Mouse (Mus musculus) embryo, embryonic 11 days (tissue): ENCODE measurements around the gene Plcb3.

ENCODE experiments used
- DNase-seq: peaks from one replicate; pipeline ENCODE4 v3.0.0-alpha.2; 2015

The Plcb3 gene

DNA sequence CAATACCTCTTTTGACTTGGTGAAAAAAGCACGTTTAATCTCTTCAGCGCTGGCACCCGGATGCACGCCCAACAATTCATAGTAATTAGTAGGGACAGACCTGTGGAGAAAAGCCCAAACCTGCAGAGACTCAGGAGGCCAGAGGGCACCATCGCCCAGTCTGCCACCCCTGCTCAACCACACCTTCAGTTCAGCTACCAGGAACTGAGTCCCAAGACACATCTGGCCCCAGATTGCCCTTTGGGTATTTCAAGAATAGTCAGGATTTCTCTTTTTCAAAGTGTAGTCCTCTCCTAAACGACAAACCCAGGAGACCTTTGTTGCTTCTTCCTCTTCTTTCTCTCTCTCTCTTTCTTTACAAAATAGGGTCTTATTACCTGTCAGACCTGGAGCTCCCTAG, 14.4 kb upstream of the Plcb3 start:
- DNase-seq: no peak

- no peak for DNase-seq
Observed at GRCm38 (mm10) chr19:6989251-6989650, 13.0 kb upstream of the Plcb3 start.

GRCm38 (mm10) chr19:6987904-6988285, 11.6 kb upstream of the Plcb3 start:
- no peak for DNase-seq

GRCm38 (mm10) chr19:6987061-6987903, 11.0 kb upstream of the Plcb3 start, which contains the start of gene Vegfb:
Gene Vegfb, minus strand, starts transcription at chr19:6987651.
- peak; percentile 79 for DNase-seq

DNA sequence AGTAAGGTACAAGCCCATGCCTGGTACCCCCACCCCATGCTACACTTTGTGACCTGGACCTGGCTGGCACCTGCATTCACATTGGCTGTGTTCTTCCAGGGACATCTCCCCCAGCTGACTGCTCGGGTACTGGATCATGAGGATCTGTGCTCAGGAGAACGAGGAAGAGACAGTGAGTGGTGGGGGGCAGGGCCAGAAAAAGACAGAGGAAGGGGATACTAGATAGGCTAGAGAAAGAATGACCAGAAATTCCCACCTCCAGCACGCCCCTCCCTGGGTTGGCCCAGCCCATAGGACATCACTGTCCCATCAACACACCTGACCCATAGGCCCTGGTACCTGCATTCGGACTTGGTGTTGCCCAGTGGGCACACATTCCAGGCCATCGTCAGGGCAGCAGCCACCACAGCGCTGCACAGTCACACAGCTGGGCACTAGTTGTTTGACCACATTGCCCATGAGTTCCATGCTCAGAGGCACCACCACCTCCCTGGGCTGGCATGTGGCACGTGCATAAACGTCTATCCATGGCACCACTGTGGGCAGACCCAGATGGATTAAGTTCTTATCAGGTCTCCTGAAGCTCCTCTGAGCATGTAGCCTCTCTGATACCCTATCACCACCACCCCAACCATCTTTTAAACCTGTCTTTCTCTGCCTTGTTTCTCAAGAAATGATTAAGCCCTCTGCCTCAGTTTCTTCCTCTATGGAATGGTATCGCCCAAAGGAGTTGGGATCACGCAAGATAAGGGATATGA, 9.9 kb upstream of the Plcb3 start:
- no peak for DNase-seq

- DNase-seq: no peak
Observed at GRCm38 (mm10) chr19:6985300-6985699, 9.0 kb upstream of the Plcb3 start.

- DNase-seq: no peak
Observed at GRCm38 (mm10) chr19:6983621-6984020, 7.4 kb upstream of the Plcb3 start.

GRCm38 (mm10) chr19:6981465-6981864, 5.2 kb upstream of the Plcb3 start:
- DNase-seq: no peak

GRCm38 (mm10) chr19:6980381-6981093, 4.3 kb upstream of the Plcb3 start, which contains the start of gene Fkbp2:
Gene Fkbp2, minus strand, starts transcription at chr19:6980501.
- DNase-seq: peak; percentile 99

DNA sequence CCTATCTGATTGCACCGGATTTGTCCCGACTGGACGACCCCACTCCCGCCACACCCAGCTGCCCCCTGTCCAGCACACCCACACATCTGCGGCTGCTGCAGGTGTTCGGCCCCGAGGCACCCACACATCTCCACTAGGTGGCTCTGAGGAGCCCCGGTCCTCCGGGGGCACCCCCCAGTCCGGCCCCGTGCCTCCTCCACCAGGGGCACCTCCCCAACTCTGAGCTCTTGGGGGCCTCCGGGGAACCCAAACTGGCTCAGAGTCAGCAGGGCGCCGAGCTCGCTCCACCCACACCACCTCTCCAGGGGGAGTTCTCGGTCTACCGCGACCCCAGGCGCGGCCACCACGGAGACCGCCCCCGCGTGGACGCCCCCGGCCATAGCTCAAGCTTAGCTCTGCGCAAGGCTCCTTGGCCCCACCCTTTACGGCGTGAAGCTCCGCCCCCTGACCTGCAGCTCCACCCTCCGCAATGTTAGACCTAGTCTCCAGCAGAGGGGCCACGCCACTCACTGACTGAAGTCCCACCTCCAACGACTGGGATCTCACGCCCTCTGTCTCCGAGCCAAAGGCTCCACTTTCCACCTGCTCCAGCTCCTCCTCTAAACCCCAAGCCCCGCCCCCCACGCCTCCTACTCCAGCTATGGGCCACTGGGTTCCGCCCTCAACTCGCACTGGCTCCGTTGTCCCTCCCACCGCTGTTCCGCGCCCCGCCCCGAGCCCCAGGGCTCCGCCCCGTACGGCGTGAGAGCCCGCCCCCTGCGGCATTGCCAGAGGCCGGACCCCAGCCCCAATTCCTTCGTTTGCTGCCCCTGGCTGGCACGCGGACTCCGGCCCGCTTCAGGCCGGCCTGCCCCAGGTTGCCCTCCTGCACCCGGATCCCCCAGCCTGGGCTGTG, 3.5 kb upstream of the Plcb3 start:
- peak; percentile 99 for DNase-seq

DNA sequence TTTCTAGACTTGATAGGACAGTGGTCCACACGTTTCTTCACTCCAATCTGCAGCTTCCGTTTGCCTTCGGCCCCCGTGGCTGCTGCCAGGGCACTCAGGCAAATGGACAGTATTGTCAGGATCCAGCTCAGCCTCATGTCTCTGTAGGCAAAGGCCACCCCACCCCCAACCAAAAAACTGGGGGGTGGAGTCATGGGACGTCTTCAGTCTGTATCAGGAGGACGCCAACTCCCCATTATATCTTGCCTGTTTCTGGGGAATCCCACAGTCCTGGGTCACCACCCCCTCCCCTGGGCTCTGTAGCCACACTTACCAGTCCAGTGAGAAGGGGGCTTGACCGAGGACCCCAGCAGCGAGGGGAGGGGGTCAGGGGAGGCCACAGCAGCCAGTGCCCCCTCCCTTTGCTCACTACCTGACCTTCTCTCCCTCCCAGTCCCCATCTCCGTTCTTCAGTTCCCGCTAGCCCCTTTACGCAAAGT, 2.8 kb upstream of the Plcb3 start:
- peak; percentile 46 for DNase-seq

- DNase-seq: no peak
Observed at GRCm38 (mm10) chr19:6978639-6978974, 2.3 kb upstream of the Plcb3 start.

DNA sequence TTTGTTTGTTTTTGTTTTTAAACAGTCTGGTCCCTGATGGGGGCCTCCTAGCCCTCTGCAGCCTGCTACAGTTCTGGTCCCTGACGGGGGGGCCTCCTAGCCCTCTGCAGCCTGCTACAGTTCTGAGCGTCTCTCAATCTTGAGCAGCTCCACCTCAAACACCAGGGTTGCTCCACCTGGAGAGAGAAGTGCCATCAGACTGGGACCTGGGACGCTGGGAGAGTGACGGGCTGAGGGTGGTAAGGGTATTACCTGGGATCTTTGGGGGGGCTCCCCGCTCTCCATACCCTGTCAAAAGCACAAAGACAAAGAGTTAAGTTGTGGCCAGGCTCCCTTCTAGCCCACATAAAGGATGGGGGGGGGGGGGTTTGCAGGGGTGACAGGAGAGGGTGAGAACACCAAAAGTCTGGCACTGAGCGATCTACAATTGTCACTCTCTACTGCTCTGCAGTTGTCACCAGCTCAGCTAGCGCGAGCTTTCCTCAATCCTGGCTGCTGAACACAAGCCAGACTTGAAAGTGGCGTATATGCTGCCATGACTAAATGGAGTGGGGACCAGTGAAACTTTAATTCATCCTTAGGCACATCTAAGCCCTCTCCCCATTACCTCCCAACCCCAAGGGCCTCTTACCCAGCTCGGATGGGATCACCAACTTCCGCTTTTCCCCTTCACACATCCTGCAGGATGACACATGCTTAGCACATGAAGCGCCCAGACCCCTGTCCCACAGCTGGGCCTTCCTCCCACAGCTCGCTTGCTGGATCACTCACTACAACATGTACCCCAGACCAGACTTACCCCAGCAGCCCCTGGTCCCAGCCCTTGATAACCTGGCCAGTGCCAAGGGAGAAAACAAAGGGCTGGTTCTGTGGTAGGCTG, 1.7 kb upstream of the Plcb3 start:
- DNase-seq: no peak

DNA sequence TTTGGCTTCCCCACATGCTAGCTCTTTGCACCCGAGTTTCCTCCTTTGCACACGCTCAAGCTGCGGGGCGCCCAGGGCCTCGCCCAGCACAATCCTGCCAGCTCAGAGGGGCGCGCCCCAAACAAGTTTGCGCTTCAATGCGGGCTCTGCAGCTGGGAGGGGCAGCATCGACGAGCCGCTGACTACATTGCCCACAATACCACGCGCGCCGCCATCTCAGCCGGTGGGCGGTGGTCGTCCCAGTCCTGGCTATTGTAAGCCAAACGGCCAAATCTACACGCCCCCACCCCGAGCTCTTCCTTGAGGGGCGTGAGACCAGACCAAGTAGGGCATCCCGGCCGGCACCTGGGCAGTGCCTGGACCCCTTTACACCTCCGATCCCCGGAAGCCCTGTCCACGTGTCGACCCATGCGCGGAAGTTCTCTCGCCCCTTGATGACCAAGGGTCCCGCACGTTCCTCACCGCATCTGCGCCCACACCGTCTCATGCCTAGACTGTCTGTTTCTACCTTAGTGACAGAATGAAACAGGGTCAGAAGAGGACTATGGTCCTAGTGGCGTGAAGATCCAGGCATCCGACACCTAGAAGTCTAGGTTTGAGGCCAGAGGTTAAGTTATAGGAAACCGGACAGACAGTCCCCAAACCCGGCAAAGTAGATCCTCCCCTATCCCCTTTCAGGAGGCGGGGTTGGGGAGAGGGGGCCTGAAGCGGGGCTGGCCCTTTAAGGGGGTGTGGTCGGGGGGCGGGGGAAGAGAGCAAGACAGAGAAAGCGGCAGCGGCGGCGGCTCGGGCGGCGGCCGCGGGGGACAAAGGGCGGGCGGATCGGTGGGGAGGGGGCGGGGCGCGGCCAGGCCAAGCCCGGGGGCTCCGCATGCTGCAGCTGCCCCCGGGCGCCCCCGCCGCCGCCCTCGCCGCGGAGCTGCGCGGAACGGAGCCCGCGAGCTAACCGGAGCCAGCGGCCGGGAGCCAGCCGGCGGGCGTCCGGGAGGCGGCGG, 1.8 kb downstream of the Plcb3 start, which contains the start of gene Ppp1r14b:
TSS of gene Ppp1r14b (plus strand) at position 758 of the 995 bp plus-strand sequence.
- DNase-seq: peak; percentile 95

- no peak for DNase-seq
Observed at GRCm38 (mm10) chr19:6973581-6974190, 2.6 kb downstream of the Plcb3 start.

DNA sequence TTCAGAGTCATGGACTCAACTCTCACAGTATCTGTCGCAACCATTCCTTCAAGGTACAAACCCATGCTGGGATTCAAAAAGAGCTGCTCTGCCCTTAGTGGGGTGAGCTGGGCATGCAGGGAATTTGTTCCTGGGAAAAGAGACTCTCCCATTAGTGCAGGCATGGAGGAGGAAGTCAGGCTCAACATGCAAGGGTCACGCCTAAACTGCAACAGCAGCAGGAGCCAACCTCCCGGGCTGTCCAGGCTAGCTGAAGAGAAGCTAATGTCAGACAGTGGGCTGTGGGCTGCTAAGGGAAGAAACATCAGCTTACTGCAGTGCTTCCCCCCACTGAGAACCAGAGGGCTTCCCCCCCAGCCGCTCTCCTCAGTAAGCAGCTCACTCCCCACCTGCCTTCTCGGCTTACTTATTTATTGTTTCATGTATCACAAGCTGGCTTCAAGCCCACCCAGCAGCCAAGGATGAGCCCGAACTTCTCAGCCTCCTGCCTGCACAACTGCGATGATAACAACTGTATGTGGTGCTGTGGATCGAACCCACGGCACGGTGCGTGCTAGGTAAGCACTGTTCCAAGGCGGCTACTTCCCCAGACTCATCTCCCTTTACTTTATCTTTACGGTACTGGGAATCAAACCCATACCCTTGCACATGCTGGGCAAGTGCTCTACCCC, 3.9 kb downstream of the Plcb3 start:
- DNase-seq: no peak

GRCm38 (mm10) chr19:6971644-6972043, 4.6 kb downstream of the Plcb3 start:
- DNase-seq: peak; percentile 27

DNA sequence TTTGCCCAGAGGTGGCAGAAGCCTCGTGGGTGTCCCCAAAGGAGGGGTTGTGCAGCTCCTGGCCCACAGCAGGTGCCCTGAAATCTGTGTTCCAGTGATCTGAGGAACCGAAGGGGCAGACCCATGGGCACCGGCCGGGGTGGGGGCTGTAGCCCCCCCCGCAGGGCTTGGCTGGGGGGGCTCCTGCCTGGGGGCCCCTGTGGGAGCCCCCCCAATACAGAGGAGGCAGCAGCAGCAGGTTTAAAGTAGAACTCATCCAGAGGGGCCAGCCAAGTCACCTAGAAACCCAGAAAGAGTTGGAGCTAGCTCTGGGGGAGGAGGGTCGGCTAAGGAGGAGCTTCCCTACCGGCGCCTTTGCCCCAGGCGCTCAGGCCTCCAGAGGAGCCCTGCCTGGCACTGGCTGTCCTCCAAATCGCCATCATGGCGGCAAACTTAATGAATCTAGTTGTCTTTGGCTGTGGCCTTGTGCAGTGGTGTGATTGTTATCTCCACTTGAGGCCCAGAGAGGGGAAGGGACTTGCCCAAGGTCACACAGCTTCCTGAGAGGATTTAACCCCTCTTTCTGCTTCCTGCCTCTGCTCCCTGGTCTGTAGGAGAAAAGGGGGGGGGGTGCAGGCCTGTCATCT, 5.7 kb downstream of the Plcb3 start:
- DNase-seq: peak; percentile 24
